Mouse (Mus musculus) spleen, embryonic (tissue): ENCODE data around the gene Trhr2.

Experiments used
- CTCF ChIA-PET: fragments of 350-600 bp; sonication (Branson Sonifier 250); formaldehyde crosslinking; loops from one replicate; lab custom pipeline; 2022; lab: Charles Lee

The Trhr2 gene

GRCm38 (mm10) chr8:122360696-122361416 is at the start of gene Trhr2:
TSS of gene Trhr2 (minus strand) at chr8:122360746.
- CTCF ChIA-PET: interaction anchor here (0.5 to 1.2 kb wide), 2 partner anchors 10 to 15 kb away, joined by 4 to 11 read pairs; no protein-coding TSS in a partner anchor

GRCm38 (mm10) chr8:122407678-122408077 is 47.1 kb upstream of the Trhr2 start:
- CTCF ChIA-PET: interaction anchor here (0.6 kb wide), 1 partner anchor 9 kb away, joined by 6 read pairs; no protein-coding TSS in a partner anchor

DNA sequence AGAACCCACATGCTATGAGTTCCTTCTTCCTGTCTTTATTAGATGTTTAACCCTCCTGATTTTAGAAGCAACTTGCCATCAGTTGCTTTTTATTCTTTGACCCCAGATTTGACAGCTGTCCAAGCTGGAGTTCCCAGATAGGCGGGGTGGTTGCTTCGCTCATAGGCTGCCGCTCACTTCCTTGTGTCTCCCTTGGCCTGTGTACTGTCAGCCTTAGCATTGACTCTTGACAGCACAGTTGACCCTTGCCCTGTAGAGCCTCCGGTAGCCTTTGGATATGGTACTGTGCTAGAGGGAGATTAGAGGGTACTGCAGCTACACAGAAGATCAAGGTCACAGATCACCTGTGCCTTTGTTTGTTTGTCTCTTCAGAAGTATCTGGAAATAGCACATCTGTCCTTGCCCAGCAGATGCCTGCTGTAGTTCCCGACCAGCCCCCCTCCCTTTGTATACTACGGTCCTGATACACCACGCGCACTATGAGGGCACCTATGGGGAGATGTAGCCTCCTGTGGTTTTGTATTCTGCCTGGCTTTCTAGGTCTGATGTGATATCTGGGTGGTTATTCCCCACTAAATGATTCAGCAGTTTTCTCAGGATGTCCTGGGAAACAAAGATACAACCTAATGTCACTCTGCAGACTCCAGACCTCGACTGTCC is 44.7 kb upstream of the Trhr2 start:
- CTCF ChIA-PET: no interaction called here

- CTCF ChIA-PET: no interaction called here
Measured at GRCm38 (mm10) chr8:122398186-122398585, 37.6 kb upstream of the Trhr2 start.

- CTCF ChIA-PET: interaction anchor here (1.0 kb wide), 1 partner anchor 14 kb away, joined by 3 read pairs; no protein-coding TSS in a partner anchor
Measured at GRCm38 (mm10) chr8:122395291-122395690, 34.7 kb upstream of the Trhr2 start.

DNA sequence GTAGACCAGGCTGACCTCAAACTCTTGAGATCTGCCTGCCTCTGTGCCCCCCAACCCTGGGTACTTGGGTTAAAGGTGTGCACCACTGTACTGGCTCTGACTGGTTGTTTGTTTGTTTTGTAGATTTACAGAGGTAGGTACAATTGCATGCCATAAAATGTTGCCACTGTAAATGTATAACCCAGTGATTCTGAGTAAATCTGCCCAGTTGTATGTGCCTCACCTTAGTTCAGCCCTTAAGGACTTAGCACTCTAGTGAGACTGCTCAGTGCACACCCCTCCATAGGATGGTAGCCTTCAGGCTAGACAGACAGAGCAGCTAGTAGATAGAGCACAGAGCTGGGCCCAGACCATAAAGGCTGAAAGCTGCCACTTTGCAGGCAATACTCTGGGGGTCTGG is 33.2 kb upstream of the Trhr2 start:
- CTCF ChIA-PET: no interaction called here

DNA sequence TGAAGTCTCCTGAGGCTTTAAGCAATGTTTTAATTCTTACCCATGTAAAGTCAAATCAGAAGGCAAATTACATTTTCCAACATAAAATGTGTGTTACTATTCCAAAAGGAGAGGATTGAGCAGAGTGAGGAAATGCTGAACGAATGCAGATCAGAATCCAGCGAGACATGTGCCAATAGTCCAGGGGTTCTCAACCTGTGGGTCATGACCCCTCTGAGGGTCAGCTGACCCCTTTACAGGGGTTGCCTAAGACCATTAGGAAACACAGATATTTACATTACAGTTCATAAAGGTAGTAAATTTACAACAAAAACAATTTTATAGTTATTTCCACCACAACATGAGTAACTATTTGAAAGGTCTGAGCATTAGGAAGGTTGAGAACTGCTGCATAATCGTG is 30.2 kb upstream of the Trhr2 start:
- CTCF ChIA-PET: no interaction called here

- CTCF ChIA-PET: no interaction called here
Measured at GRCm38 (mm10) chr8:122389357-122389756, 28.8 kb upstream of the Trhr2 start.

- CTCF ChIA-PET: no interaction called here
Measured at GRCm38 (mm10) chr8:122383039-122383438, 22.5 kb upstream of the Trhr2 start.

GRCm38 (mm10) chr8:122376365-122377231 is 16.1 kb upstream of the Trhr2 start, which contains the start of gene Zc3h18:
TSS of gene Zc3h18 (plus strand) at chr8:122376609.
- CTCF ChIA-PET: interaction anchor here (0.6 to 0.7 kb wide), 3 partner anchors 16 to 451 kb away, joined by 3 to 11 read pairs (median 4); no protein-coding TSS in a partner anchor

DNA sequence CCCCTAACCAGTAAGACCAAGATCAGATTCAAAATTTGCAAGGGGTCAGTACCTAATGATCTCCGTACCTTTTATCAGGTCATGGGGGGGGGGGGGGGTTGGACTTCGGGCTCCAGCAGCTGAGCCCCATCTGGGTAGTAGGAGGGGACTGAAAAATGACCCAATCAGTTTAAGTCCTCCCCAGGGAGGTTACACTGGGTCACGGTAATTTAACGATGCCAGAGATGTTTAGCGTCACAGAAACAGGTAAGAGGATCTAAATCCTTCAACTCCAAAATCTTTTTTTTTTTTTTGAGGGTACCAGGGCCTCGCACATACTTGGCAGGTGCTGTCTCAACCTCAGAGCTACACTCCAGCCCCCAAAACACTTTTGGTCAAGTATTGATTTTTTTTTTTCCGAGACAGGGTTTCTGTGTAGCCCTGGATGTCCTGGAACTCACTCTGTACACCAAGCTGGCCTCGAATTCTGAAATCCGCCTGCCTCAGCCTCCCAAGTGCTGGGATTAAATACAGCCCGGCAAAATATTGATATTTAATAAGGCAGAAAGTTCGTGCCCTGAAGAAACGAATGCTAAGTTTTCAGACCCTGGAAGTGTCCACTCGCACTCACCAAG is 15.3 kb upstream of the Trhr2 start:
- CTCF ChIA-PET: interaction anchor here (0.6 to 0.7 kb wide), 5 partner anchors 15 to 969 kb away, joined by 3 to 11 read pairs (median 5); no protein-coding TSS in a partner anchor

GRCm38 (mm10) chr8:122375320-122375719 is 14.8 kb upstream of the Trhr2 start:
- CTCF ChIA-PET: interaction anchor here (0.7 kb wide), 2 partner anchors 83 to 970 kb away, joined by 5 to 6 read pairs; no protein-coding TSS in a partner anchor

DNA sequence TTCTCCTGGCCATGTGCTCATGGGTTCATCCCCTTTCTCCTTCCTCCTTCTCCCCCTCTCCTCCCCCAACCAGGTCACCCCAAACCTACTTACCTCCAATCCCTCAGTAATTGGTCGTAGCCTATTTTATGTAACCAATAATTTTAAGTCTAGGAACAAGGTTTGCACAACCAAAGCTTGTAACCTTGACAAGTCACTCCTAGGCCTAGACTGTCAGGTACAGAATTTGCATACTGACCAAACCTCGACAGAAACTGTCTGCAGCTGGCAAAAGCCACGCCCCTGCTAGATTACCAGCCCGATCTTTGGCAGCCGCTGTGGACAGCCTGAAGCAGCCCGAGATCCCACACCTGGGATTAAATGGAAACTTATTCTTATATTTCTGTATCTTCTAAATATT is 11.2 kb upstream of the Trhr2 start:
- CTCF ChIA-PET: interaction anchor here (0.7 kb wide), 1 partner anchor 70 kb away, joined by 4 read pairs; no protein-coding TSS in a partner anchor

- CTCF ChIA-PET: interaction anchor here (0.6 to 1.0 kb wide), 2 partner anchors 12 to 95 kb away, joined by 3 to 14 read pairs; no protein-coding TSS in a partner anchor
Measured at GRCm38 (mm10) chr8:122369665-122370064, 9.1 kb upstream of the Trhr2 start.

- CTCF ChIA-PET: no interaction called here
Measured at GRCm38 (mm10) chr8:122368494-122368893, 7.9 kb upstream of the Trhr2 start.

GRCm38 (mm10) chr8:122362967-122363366 is 2.4 kb upstream of the Trhr2 start:
- CTCF ChIA-PET: no interaction called here

DNA sequence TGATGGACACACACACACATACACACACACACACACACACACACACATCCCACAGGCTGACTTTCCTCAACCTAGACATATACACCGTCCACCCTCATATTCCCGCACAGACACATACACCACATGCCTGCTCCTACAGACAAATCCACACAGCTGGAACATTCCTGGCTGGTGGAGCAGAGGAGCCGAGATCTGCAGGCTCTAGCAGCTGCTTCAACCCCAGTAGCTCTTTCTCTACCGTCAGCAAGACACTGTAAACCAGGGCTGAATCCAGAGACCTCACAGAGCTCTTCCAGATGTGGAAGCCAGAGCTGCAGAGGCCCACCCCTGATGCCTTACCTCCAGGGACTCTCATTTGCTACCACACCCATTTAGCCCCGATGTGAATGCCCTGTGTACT is 1.7 kb upstream of the Trhr2 start:
- CTCF ChIA-PET: no interaction called here

DNA sequence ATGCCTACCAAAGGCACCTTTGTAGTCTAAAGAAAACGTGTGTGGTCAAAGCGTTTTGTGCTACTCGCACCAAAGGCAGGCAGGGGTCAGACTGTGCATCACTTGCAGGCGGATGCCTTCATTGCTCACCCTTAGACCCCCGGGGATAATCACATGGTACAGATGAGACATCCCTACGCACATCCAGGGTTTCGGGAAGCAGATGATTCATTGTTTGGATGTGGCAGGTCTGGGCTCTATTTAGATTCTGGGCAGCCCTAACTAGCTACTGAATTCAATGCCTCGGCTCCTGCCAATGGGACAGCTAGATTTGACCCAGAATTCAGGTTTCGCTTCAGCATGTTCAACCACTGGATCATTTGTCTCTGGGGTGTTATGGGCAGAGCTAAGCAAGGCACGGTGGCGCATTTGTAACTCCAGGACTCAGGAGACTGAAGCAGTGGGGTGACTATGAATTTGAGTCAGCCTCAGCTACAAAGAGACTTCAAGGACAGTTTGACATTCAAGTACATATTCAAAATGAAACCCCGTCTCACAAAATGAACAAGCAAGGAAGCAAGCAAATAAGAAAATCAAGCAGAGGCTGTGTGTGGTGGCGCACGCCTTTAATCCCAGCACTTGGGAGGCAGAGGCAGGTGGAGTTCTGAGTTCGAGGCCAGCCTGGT is 1.3 kb downstream of the Trhr2 start:
- CTCF ChIA-PET: interaction anchor here (0.6 to 1.2 kb wide), 2 partner anchors 9 to 66 kb away, joined by 3 to 4 read pairs; no protein-coding TSS in a partner anchor

DNA sequence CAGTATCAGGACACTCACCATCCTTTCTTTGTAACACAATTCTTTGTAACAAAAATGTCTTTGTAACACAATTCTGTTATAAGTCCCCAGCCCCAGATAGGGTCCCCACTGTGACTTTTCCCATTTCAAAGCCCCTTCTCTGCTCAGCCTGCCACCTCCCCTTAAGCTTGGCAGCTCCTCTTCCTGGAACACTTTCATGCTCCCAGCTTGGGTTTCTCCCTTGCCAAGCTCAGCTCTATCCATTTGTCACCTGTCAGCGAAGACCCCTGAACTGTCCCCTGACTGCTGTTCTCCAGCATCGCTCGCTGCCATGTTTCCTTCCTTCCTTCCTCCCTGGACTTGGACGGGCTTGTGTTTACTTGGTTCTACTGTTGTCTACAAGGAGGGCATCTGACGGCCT is 2.9 kb downstream of the Trhr2 start:
- CTCF ChIA-PET: no interaction called here

DNA sequence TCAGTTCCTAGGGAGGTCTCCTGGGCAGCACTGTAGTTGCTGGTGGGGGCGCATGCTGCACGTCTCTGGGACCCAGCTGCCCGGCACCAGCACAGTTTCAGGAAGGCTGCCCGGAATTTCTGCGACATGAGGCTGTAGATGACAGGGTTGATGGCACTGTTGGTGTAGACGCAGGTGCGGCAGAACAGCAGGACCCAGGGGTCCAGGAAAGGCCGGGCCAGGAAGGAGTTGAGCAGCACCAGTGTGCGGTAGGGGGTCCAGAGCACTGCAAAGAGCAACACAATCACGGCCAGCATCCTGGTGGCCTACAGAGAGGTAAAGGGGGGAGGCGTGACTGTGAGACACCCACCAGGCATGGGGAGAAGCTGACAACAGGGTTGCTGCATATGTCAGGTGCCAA is 3.3 kb downstream of the Trhr2 start:
- CTCF ChIA-PET: no interaction called here
